Mouse (Mus musculus) liver, embryonic 13.5 days (tissue): ENCODE measurements around the gene Lysmd4. TPM values are rescaled to one million over a fixed set of nuclear protein-coding genes. Genes with fewer than 3 reads are reported as not detected.

Experiments used
- ATAC-seq: fragments of 200-750 bp; cut with Nextera tagmentation; 2 replicates; pipeline ENCODE4 v1.8.0; 2017; ENCODE audit warnings: low read depth, mild to moderate bottlenecking, moderate number of reproducible peaks, moderate library complexity
- DNase-seq: peaks from one replicate; pipeline ENCODE4 v3.0.0; 2022
- H3K27ac ChIP-seq: fragments of 300-500 bp; sonication (generic); 2 replicates; pipeline ENCODE4 v1.5.1; 2015; ENCODE audit warnings: moderate library complexity, mild to moderate bottlenecking, inconsistent platforms
- H3K27me3 ChIP-seq: fragments of 300-500 bp; sonication (generic); 2 replicates; pipeline ENCODE4 v1.6.1; 2015; ENCODE audit warnings: mild to moderate bottlenecking, inconsistent platforms
- H3K36me3 ChIP-seq: fragments of 300-500 bp; sonication (generic); 2 replicates; pipeline ENCODE4 v1.6.1; 2015; ENCODE audit warnings: mild to moderate bottlenecking, inconsistent platforms
- H3K4me1 ChIP-seq: fragments of 300-500 bp; sonication (generic); replicated peaks from 2 replicates; pipeline ENCODE4 v1.6.1; 2015; ENCODE audit warnings: inconsistent platforms
- H3K4me2 ChIP-seq: fragments of 300-500 bp; sonication (generic); 2 replicates; pipeline ENCODE4 v1.6.1; 2015; ENCODE audit warnings: inconsistent platforms, mild to moderate bottlenecking, moderate library complexity
- H3K4me3 ChIP-seq: fragments of 300-500 bp; sonication (generic); replicated peaks from 2 replicates; pipeline ENCODE4 v1.5.1; 2015; ENCODE audit warnings: mild to moderate bottlenecking, inconsistent platforms
- H3K9ac ChIP-seq: fragments of 300-500 bp; sonication (generic); 2 replicates; pipeline ENCODE4 v1.6.1; 2015; ENCODE audit warnings: mild to moderate bottlenecking, inconsistent platforms
- H3K9me3 ChIP-seq: fragments of 300-500 bp; sonication (generic); replicated peaks from 2 replicates; pipeline ENCODE4 v1.6.1; 2016; ENCODE audit warnings: inconsistent platforms
- WGBS: fragments of 180-500 bp; shearing (Covaris S2); methylation state at CpG from one replicate; pipeline ENCODE4 v1.1.7; 2015; ENCODE audit not compliant: insufficient replicate concordance; 5-methylcytosine and 5-hydroxymethylcytosine counted together
- polyA plus RNA-seq: library from polyadenylated mRNA; unstranded; fragments of >200 nt; fragmentation: Nextera tagmentation; extraction: Ambion mirVana; gene quantifications from 2 replicates; pipeline ENCODE4 v1.2.1, GENCODE M21; 2015

The Lysmd4 gene
- polyA plus RNA-seq, 1 experiment from 2014 or later, result 2.9 TPM

DNA sequence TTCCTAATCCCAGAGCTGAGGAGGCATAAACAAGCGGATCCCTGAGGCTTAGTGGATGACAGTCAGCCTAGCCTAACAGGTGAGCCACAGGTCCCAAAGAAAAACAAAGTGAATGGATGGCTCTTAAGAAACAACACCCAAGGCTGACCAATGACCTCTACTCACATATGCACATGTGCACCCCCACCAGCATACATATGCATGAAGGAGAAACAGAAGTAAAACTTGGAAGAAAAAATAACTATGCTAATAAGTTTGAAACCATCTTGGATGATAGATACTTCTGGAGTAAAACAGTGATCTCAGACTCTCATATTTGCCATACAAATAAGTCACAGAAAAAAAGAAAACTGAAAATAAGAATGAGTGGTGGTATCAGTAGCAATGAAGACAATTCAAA lies 122.1 kb downstream of the Lysmd4 start:
- no peak for DNase-seq
- ATAC-seq, result no peak
- Histone ChIP-seq H3K9ac (no peak overlapping the region), H3K4me1 (peaks cover 16% of the 10 kb centered on the region), H3K27ac (no peak overlapping the region), H3K36me3 (peaks cover 2% of the 10 kb centered on the region; the same call in 1 of the 2 replicates), H3K27me3 (no peaks in the 10 kb centered on the region), H3K4me2 (no peak overlapping the region), H3K9me3 (no peaks in the 10 kb centered on the region), H3K4me3 (no peak overlapping the region)
- WGBS, result 88% methylated on average over 1 of the region's 1 CpGs

DNA sequence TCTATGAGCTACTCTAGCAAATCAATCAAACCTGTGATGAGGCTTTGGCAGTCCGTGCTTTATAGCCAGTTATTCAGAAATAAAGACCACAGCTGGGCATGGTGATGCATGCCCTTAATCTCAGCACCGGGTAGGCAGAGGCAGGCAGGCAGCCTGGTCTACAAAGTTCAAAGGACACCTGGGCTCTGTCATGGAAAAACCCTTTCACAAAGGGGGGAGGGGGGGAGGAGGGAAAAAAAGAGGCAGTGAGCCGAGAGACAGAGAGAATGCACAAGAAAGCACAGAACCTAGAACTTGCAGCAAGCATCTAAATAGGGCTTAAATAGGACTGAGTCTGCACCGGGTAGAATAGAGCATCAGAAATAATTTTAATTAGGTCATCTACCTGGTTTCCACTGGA lies 130.6 kb downstream of the Lysmd4 start:
- H3K9ac ChIP-seq, result no peak overlapping the region
- H3K27ac ChIP-seq, result no peak overlapping the region
- WGBS, result 69% methylated on average over 4 of the region's 4 CpGs
- H3K9me3 ChIP-seq, result no peaks in the 10 kb centered on the region
- DNase-seq (no peak), ATAC-seq (no peak)
- H3K27me3 ChIP-seq, result no peaks in the 10 kb centered on the region
- peaks cover 3% of the 10 kb centered on the region; the same call in 1 of the 2 replicates for H3K4me1 ChIP-seq
- H3K4me2 ChIP-seq, result no peak overlapping the region
- no peaks in the 10 kb centered on the region for H3K36me3 ChIP-seq
- no peak overlapping the region for H3K4me3 ChIP-seq

DNA sequence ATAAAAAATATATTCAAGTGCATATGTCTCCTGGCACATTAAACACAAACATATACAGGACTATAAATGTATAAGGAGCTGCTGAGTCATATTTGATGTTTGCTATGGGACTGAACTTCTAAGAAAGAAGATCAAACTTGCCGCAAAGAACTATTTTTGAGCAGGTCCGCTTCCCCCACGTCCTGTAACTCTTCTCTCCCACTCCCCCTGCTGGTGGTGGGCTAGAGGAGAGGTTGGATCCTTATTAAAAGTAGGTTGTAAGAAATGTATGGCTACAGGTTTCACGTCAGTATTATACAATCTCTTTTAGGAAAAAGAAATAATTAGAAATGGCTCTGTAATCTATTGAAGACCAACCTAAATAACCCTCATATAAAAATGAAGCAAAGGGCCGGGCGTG lies 131.3 kb downstream of the Lysmd4 start:
- H3K9me3 ChIP-seq, result no peaks in the 10 kb centered on the region
- WGBS, result 63% methylated on average over 6 of the region's 6 CpGs
- no peak overlapping the region for H3K4me3 ChIP-seq
- no peaks in the 10 kb centered on the region for H3K27me3 ChIP-seq
- ATAC-seq (no peak), DNase-seq (no peak)
- H3K4me2 ChIP-seq, result no peak overlapping the region
- peaks cover 3% of the 10 kb centered on the region; the same call in 1 of the 2 replicates for H3K4me1 ChIP-seq
- no peak overlapping the region for H3K27ac ChIP-seq
- H3K9ac ChIP-seq, result no peak overlapping the region
- no peaks in the 10 kb centered on the region for H3K36me3 ChIP-seq

DNA sequence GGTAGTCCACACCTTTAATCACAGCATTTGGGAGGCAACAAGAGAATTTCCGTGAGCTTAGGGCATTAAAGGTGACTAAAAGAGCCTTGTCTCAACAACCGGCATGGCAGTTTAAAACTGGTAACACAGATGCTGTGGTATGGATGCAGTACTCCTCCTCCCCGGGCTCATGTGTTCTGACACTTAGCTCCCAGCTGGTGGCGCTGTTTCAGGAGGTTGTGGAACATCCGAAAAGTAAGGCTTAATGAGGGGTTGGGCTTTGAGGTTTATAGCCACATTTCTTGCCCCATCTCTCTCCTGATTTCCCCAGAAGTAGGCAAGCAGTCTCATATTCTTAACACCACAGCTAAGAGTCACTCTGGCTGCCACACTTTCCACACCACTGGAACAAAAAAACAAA lies 133.5 kb downstream of the Lysmd4 start:
- Histone ChIP-seq H3K27me3 (no peaks in the 10 kb centered on the region), H3K27ac (no peak overlapping the region), H3K36me3 (no peaks in the 10 kb centered on the region), H3K4me2 (no peak overlapping the region), H3K4me1 (peaks cover 3% of the 10 kb centered on the region; the same call in 1 of the 2 replicates), H3K9me3 (no peaks in the 10 kb centered on the region), H3K4me3 (no peak overlapping the region), H3K9ac (no peak overlapping the region)
- no peak for DNase-seq
- 70% methylated on average over 5 of the region's 5 CpGs for WGBS
- ATAC-seq, result no peak

Other genes with a start within 250 kb of the Lysmd4 start
- gene Mef2a, start 150.3 kb downstream of the Lysmd4 start, polyA plus RNA-seq, result 10.6 and 11.0 TPM in 2 replicates